Mouse (Mus musculus): ENCODE data around the gene Gucy1b2.

Gucy1b2 gene

DNA sequence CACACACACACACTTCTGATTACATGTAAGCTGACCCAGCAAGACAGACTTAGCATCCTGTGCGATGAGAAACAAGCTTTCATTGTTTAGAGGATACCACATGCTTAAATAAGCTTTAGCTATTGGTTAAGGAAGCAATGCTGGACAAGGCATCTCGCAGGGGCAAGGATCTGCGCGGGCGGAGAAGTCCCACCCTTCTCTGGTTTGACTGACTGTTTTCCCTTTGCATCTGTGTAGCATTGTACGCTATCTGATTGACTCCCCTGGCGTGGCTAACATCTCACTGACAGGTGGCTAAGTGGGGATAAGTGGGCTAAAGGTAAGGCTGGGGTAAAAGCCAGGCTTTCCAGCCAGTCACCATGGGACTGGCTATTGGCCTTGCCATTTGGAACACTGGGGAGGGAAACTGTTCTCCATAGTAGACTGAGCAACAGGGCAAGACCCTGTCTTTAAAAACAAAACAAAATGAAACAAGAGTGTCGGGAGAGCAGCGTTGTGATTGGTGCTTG, at the start of gene Gucy1b2:
Gucy1b2 (minus strand) TSS at position 51 of the 509 bp plus-strand sequence.
- DNase-seq (ENCODE audit: low read depth, low spot score) = no peak

DNA sequence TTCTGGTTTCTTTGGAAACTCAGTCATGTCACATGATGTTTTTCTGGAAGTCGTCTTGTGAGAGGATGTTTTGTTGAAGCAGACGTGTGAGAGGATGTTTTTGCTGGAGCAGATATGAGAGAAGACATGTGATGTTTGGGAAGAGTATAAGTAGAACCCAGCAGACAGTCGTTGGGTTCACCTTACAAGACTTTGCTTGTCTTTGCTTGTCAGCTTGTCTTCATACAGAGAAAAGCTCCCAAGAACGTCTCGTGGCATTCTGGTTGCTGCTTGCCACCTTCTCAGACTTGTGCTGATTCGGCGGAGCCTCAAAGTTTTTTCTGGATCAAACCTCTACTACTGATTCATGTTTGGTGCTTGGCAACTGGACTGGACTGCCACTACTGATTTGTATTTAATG, 41.3 kb upstream of the Gucy1b2 start:
- DNase-seq (ENCODE audit: low read depth, low spot score) = no peak

DNA sequence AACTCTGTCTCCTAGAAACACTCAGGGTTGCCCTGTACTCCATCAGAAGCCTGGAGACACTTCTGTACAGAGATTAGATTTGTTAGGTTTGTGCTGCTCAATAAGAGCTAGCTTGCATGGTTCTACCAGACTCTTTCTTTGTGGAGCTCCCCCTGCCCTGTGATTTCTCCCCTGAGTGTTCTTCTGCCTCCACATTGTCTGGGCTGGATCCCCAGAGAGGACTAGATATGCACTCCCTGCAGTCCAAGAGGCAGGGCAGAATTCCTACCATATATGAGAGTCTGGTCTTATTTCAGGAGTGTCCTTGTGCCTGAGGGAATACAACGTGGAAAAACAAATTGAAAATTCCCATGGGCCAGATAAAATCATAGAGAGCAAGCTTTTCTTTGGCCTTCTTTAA, 40.4 kb upstream of the Gucy1b2 start:
- no peak for DNase-seq (ENCODE audit: low read depth, low spot score)

DNA sequence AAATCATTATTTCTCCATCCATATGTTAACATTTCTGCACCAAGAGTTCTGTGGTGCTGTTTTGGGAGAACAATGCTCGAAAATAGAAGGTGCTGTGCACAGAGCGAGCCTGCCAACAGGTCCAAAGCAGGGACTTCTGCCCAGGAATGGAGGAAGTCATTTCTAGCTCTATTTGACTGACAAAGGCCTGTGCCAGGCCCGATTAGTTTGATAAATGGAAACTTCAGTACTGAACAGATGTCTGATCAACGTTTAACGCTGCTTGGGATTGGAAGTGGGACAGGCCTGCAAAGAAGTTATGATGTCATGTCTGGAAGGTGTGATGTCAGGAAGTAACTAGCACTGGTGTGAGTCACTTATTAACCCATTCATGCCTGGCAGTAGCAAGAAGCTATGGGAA, 37.4 kb upstream of the Gucy1b2 start:
- DNase-seq (ENCODE audit: low read depth, low spot score) = no peak

DNA sequence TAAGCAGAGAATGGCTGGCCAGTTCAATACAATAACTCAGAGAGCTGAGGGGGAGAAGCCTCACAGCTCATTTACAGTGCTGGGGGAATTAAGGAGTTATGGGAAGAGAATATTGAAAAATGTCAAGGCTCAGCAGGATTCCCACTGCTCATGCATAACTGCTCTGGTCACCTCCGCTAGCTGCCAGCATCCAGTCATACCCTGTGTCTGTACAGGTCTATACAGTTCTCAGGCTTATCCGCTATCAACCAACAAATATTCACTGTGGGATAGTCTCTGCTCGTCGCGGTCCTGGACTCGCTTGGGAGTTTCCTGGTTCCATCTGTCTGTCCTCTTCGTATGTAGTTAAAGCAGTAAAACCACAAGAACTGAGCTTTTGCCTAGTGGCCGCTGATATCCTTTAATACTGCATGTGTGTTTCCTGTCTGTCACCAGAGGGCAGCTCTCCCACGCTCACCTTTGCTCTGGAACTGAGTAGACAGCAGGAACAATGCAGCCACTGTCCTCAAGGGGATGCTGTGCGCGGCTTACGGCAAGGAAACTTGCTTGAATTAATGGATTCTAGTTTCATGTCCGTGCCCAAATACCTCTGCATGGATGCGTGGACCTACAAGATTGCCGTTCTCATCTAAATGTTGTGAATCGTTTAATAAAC, 36.2 kb upstream of the Gucy1b2 start:
- DNase-seq (ENCODE audit: low read depth, low spot score) = peak; percentile 73

DNA sequence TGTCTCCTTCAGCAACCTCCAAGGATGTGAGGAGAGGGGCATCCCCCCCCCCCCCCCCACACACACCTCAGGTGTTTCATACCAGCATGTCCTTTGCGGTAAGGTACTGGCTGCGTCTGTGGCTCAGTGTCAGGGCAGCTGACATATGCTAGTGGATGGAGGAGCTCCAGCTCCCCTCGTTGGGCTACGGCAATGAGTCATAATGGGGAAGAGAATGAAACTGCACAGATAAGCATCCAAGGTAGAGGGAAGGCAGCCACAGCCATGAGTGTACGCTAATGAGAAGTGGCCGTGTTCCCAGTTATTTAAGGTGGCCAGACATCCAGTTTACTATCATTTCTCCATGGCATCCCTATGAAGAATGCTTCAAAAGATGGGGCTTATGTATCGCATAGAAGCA, 32.2 kb upstream of the Gucy1b2 start:
- no peak for DNase-seq (ENCODE audit: low read depth, low spot score)

DNA sequence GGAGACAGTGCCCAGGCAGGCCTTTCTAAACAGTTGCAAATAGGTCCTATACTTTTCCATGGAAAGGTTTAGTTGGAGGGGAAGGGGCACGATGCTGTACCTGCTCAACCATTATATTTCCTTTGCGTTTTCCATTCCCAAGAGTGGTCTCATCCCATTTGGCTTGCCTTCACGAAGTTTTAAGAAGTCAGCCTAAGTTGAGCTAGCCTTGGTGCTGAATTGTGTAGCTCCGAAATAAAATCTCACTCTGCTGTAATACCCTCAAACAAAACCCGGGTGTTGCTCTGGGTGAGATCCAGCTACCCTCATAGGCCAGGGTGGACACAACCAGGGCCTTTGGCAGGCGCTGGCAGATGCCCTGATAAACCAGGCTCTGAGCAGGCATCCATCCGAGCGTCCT, 25.3 kb upstream of the Gucy1b2 start:
- DNase-seq (ENCODE audit: low read depth, low spot score) = no peak

DNA sequence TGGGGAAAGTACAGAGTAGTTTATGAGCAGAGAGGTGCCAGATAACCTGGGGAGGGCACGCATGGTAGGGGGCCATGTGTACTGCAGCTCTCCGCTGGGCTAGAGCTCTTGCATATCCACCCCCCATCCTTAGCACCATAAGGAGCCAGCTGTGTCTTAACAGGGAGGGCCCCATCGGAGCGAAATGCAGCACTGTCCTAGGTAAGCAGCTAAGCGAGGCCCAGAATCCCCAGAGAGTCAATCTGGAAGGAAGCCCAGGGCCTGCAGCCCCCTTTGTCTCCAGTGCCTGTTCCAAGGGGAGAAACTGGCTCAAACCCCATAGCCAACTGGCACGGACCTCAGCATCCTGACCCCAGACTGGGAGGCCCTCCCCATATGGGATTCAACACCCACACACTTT, 23.3 kb upstream of the Gucy1b2 start:
- DNase-seq (ENCODE audit: low read depth, low spot score) = no peak

DNA sequence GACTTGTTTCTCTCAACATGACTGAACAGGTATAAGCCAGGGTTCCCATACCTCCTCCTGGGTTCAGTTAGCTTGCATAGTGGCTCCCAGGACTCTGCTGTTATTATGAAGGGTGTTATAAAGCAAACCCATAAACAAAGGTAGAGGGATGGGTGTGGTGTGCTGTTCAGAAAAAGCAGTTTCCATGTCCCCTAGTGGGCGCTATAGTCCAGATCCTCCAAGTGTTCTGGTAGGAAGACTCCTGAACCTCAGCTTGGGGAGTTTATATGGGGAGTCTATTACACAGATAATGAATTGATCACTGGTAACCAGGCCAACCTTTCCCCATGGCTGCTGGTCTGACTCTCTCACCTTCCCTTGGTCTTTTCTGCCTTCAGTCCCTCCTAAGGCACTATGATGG, 18.4 kb upstream of the Gucy1b2 start:
- DNase-seq (ENCODE audit: low read depth, low spot score) = no peak

DNA sequence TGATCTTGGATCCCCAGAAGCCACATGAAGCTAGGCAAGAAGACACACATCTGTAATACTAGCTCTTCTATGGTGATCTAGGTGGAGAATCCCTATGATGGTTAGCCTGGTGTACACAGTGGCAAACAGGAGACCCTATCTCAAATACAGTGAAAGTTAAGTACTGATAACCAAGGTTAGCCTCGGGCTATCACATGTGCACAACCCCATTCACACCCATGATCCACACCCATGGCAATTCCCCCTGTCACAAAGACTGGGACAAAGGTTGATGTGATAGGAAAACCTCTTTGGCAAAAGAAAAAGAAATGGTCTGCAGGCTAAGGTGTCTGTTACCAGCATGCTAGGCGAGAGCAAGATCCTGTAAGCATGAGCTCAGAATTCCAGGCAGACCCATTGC, 16.0 kb upstream of the Gucy1b2 start:
- DNase-seq (ENCODE audit: low read depth, low spot score) = no peak

DNA sequence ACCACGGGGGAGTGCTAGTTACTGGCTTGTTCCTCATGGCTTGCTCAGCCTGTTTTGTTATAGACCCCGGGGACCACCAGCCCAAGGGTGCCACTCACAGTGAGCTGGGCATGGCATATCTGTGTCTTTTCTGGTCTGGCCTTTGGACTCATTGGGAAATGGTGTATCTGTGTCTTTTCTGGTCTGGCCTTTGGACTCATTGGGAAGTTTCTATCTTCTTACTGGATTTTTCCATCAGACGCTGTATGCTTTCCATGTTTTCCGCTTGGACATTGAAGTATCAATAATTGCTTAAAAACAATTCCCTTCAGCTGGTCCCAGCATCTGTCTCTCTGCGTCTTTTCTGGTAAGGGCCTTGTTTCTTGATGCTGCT, 12.7 kb upstream of the Gucy1b2 start:
- DNase-seq (ENCODE audit: low read depth, low spot score) = no peak

DNA sequence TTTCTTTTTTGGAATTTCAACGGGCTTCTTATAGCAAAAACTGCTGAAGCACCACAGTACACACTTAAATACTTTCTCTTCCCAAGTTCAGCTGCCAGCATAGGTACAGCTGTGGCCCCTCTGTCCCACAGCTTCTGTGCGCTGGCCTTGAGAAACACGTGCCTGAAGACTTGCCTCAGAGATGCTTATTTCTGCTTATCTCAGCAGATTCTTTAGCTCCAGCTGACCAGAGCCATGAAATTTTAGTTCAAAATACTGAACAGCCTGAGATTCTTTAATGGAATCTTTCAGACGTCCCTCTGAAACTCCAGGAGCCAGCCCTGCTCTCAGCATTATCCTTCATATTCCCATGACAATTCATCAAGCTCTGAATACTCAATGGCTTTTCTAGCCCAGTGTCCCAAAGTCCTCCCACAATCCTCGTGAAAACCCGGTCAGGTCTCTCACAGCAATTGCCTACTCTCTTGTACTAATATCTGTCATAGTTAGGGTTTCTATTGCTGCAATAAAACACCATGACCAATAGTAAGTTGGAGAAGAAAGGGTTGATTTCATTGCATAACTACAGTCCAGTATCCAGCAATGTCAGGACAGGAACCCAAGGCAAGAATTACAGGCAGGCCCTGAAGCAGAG, 12.1 kb upstream of the Gucy1b2 start:
- DNase-seq (ENCODE audit: low read depth, low spot score) = no peak

DNA sequence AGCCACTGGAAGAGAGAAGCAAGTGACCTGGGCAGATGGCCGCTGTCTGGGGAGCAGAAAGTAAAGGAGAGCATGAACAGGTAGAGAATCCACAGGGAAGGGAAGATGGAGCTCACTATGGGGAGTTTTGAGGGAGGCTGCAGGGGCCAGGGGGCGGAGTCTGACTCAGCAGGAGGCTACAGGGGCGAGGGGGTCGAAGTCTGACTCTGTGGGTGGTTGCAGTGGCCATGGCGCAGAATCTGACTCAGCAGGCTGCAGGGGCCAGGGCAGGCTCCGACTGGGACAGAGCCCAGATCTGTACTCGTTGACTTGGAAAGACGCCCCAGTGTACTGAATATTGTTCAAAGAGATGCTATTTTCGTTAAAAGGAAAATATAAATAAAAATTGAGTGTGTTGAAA, 8.9 kb upstream of the Gucy1b2 start:
- no peak for DNase-seq (ENCODE audit: low read depth, low spot score)

DNA sequence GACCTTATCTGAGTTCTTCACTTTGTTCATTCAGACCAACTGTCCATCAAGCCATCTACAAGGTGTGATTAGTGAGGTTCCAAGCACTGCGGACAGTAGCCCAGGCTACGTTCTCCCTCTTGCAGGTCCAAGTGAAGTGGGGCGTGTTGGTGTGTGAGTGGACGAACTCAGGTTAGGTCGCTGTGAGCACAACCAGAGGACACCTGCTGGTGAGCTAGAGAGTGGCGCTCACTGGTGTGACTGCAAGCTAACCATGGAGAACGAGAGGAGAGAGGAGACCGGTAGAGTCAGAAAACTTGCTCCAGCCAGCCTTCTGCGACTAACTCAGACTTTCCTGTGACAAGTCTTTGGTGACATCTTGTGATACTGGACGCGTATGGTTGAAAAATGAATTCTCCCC, 3.5 kb upstream of the Gucy1b2 start:
- DNase-seq (ENCODE audit: low read depth, low spot score) = no peak

DNA sequence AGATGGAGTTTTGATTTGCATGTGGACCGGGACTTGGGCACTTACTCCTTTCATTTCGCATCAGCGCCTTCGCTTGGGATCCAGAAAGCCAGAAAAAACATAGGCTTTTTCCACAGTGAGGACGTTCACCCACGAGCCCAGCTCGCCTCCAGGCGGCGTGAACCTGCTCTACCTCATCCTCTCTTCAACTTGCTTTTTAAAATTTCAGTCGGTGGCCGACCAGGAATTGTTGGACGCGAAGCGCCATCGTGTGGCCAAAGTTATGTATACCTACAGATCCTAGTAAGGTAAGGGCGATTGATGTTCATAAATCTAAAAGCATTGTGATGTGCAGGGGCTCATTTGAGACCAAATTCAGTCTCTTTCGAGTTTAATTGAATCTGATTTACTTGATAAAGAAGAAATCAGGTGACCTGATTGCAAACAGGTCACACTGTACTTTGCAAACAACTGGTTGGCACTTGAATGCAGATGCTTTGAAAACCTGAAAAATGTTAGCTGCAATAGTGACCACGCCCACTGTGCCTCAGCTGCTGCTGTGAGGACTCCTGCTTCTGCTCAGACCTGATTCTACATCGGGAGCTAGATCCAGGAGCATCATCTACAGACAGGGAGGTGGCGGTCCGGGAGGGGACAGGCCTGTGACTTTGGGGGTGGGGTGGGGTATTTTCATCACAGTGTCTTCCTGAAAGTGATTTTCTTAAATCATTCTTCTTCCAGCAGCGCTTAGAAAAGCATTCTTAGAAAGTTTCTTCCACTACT, 1.5 kb upstream of the Gucy1b2 start:
- DNase-seq (ENCODE audit: low read depth, low spot score) = peak; percentile 65

DNA sequence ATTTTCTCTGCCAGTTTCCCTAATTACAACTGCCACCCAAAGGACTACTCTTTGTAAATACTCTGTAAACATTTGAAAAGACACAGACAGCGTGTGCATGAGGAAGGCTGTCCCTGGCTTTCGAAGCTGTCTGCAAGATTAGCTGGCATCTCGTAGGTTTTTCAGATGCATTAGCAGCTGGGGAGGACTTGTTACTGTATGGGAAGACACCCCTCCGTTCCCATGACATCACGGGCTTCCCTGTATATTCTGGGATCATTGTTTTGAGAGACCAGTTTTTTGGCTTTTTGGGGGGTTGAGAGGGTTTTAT, 564 bp downstream of the Gucy1b2 start:
- no peak for DNase-seq (ENCODE audit: low read depth, low spot score)

DNA sequence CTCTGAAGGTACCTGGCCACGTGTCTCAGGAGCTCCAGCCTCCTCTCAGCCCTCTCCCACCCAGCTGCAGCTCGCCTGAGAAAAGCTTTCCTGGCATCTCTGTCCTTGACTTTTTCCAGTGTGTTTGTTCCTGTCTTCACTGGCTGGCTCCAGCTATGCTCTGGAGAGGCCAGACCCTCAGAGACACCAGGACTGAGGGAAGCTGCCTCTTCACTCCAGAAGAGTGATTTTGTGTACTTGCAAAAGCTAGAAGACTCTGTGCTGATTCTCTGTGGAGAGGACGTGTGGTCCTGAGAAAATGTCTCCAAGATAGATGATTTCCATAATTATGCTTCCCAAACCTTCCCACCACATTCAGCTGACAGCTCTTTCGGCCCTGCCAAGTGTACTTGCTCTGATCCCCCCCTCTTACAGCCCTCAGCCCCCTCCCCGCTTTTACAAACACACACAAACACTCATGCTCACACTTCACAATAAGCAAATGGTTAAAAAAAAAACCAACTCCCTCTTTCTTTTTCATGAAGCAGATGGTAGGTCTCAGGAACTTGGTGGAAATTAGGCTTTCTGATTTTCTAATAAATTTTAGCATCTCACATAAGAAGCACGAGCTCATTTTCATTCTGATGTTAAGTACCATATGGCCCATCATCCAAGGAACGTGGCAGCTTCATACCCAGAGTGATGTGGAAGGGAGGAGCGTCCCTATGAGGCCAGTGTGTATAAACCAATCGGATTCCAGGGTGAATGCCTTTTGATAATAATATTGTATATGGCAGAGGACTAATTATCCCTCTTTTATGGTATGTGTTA, 1.1 kb downstream of the Gucy1b2 start:
- DNase-seq (ENCODE audit: low read depth, low spot score) = no peak

DNA sequence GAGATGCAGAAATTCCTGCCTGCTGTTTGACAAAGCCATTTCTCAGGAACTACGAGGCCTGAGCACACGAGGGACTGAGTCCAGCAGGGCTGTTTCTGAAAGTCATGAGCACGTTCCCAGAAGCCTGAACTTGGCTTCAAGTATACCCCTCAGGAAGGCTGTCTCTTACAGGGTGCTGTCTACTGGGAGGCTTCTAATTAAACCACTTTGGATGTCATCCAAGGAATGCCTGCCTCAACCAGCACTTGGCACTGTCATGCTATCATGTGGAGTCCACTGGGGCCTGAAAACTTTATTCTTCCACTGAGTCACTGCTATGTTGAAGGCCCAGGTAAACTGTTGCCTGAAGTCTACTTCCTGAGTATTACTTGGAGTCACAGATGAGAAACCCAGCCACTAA, 2.0 kb downstream of the Gucy1b2 start:
- DNase-seq (ENCODE audit: low read depth, low spot score) = no peak

DNA sequence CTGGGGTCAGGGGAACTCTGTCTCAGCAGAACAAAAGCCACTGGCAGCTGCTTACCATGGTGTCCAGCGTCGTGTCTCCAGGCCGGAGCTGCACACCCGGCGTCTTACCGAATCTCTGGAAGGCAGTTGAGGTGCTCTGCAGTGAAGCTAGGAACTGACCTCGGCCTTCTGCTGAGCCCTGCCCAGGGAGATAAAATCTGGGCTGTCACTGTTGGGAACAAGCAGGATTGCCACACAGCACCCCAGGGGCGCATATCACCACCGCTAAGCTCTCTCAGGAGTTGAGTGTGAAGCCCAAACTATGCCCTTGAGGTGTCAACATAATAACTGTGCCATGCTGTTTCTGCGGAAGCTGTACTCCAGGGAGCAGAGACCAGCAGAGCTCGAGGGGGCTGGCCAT, 2.8 kb downstream of the Gucy1b2 start:
- DNase-seq (ENCODE audit: low read depth, low spot score) = no peak

DNA sequence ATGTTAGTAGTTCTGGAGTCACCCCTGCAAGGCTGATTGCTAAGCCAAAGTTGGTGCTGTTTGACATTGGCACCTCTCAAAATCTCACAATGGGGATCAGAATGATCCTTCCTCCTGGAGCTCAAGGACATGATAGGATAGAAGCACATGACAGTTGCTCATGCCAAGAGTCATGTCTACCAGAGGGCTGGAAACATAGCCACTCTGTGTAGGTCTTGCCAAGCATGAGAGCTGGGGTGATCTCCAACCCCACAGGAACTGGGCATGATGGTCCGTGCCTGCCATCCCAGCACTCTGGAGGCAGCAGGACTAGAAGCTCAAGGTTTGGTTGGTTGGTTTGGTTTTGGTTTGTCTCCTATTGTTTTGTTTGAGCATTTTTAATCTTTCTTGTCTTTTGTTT, 5.4 kb downstream of the Gucy1b2 start:
- no peak for DNase-seq (ENCODE audit: low read depth, low spot score)

DNA sequence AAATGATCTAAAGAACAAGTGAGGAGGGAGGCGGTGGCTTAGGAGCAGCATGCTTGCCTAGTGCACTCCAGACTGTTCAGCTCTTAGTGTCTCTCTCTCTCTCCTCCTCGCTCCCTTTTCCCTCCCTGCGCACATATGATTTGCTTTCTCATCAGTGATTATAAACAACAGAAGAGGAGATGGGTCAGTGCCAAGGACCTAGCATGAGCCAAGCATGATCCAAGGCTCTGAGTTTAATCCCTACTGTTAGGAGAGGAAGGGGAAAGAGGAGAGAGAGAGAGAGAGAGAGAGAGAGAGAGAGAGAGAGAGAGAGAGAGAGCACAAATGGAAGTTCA, 8.9 kb downstream of the Gucy1b2 start:
- no peak for DNase-seq (ENCODE audit: low read depth, low spot score)

Data from retina, postnatal 7 days (tissue).